Mouse (Mus musculus) ES-E14 (cell line): ENCODE results near the gene Bace1. TPM values are rescaled to one million over a fixed set of nuclear protein-coding genes. Genes with fewer than 3 reads are reported as not detected.

Experiments
- DNase-seq: peaks from one replicate; pipeline ENCODE4 v3.0.0-alpha.2; 2013; ENCODE audit warnings: low read depth, low spot score
- H3K27ac ChIP-seq: 2 replicates; pipeline ENCODE4 v1.5.1; 2012; ENCODE audit warnings: low read depth, mild to moderate bottlenecking, low read length, moderate library complexity, mixed read lengths; ENCODE audit not compliant: poor library complexity, insufficient read depth, severe bottlenecking
- H3K36me3 ChIP-seq: 2 replicates; pipeline ENCODE4 v1.6.1; 2012; ENCODE audit warnings: mild to moderate bottlenecking, low read length, moderate library complexity, mixed read lengths; ENCODE audit not compliant: control insufficient read depth, poor library complexity, insufficient read depth, severe bottlenecking
- H3K4me1 ChIP-seq, 2 experiments: fragments of 150-350 bp in 1 of 2; sonication (generic) in 1 of 2; 2 replicates each; pipeline ENCODE4 v1.6.1; 2012; ENCODE audit warnings: low read length in 2 of 2, mild to moderate bottlenecking in 1 of 2, mixed read lengths in 1 of 2; ENCODE audit not compliant: control insufficient read depth in 2 of 2, insufficient read depth in 2 of 2, poor library complexity in 1 of 2
- H3K4me3 ChIP-seq, 2 experiments: fragments of 150-350 bp in 1 of 2; sonication (generic) in 1 of 2; 2 replicates each; pipeline ENCODE4 v1.5.1; 2012; ENCODE audit warnings: low read length in 2 of 2, low read depth in 1 of 2, mild to moderate bottlenecking in 1 of 2, mixed read lengths in 1 of 2; ENCODE audit not compliant: insufficient read depth in 1 of 2, poor library complexity in 1 of 2, severe bottlenecking in 1 of 2
- H3K9ac ChIP-seq: 2 replicates; pipeline ENCODE4 v1.6.1; 2012; ENCODE audit warnings: low read depth, mild to moderate bottlenecking, low read length, mixed read lengths; ENCODE audit not compliant: poor library complexity, insufficient read depth, severe bottlenecking
- H3K9me3 ChIP-seq: fragments of 150-350 bp; sonication (generic); 2 replicates; pipeline ENCODE4 v1.6.1; 2012; ENCODE audit warnings: low read depth, mild to moderate bottlenecking, low read length; ENCODE audit not compliant: control insufficient read depth, insufficient read depth
- CHD2 ChIP-seq: IDR thresholded peaks from 2 replicates; pipeline ENCODE4 v1.6.1; 2014; ENCODE audit warnings: mild to moderate bottlenecking, low read depth, low read length, inconsistent platforms
- HCFC1 ChIP-seq: IDR thresholded peaks from 2 replicates; pipeline ENCODE4 v1.6.1; 2012; ENCODE audit warnings: low read length, inconsistent platforms, borderline replicate concordance; ENCODE audit not compliant: insufficient read depth
- MAFK ChIP-seq: IDR thresholded peaks from 2 replicates; pipeline ENCODE4 v1.6.1; 2014; ENCODE audit warnings: mild to moderate bottlenecking, low read depth, low read length, inconsistent platforms; ENCODE audit not compliant: insufficient read depth
- ZC3H11A ChIP-seq: IDR thresholded peaks from 2 replicates; pipeline ENCODE4 v1.6.1; 2012; ENCODE audit warnings: low read depth, mild to moderate bottlenecking, inconsistent platforms, low read length, borderline replicate concordance
- ZNF384 ChIP-seq: IDR thresholded peaks from 2 replicates; pipeline ENCODE4 v1.6.1; 2012; ENCODE audit warnings: low read depth, low read length, inconsistent platforms
- in situ Hi-C, 2 experiments: fragments of 600-800 bp; cut with MboI; formaldehyde crosslinking; loops; one replicate each; pipeline ENCODE4 v1.15.1; 2025; ENCODE audit warnings: low sequenced_read_pairs in 2 of 2, inconsistent platforms in 1 of 2; ENCODE audit not compliant: unreplicated experiment in 2 of 2
- total RNA-seq: library from RNA; depleted of rRNA; stranded (reverse); fragments of 300-350 nt; gene quantifications from 2 replicates; pipeline ENCODE4 v1.2.3, GENCODE M21; 2012; rRNA removed

Gene Bace1
- 13.7 and 18.3 TPM in 2 replicates for total RNA-seq

GRCm38 (mm10) chr9:45838434-45839138 lies at the start of gene Bace1:
Bace1 (plus strand) TSS chr9:45838580.
- H3K36me3 ChIP-seq: no peaks in the 10 kb centered on the region
- H3K9me3 ChIP-seq: no peaks in the 10 kb centered on the region
- peak within 1 kb of the TSS; percentile 71 for H3K9ac ChIP-seq
- peak within 1 kb of the TSS; percentile 76 to 80 for H3K4me3 ChIP-seq
- no peak for DNase-seq
- TF ChIP-seq CHD2 (no peak), MAFK (no peak), HCFC1 (peak; percentile 90)
- no peak within 1 kb of the TSS for H3K27ac ChIP-seq
- H3K4me1 ChIP-seq: peaks cover 12 to 33% of the 10 kb centered on the region in 2 experiments; a peak in 3 of 4 replicates
- in situ Hi-C loops: no loop called here

- H3K4me3 ChIP-seq: no peak overlapping the region
- H3K27ac ChIP-seq: no peak overlapping the region
- H3K9me3 ChIP-seq: no peaks in the 10 kb centered on the region
- TF ChIP-seq MAFK (no peak), CHD2 (no peak), ZNF384 (no peak)
- 0 out of 2 replicates have a peak, but pooled peaks cover 2% of the 10 kb centered on the region for H3K36me3 ChIP-seq
- in situ Hi-C loops: no loop called here
- no peak for DNase-seq
- no peaks in the 10 kb centered on the region for H3K4me1 ChIP-seq
- no peak overlapping the region for H3K9ac ChIP-seq
Measured at GRCm38 (mm10) chr9:45791456-45792142, 46.8 kb upstream of the Bace1 start.

GRCm38 (mm10) chr9:45792235-45792634 lies 46.1 kb upstream of the Bace1 start:
- no peak overlapping the region for H3K27ac ChIP-seq
- in situ Hi-C loops: no loop called here
- H3K36me3 ChIP-seq: 0 out of 2 replicates have a peak, but pooled peaks cover 2% of the 10 kb centered on the region
- H3K9me3 ChIP-seq: no peaks in the 10 kb centered on the region
- no peak overlapping the region for H3K4me3 ChIP-seq
- no peak for DNase-seq
- H3K9ac ChIP-seq: no peak overlapping the region
- TF ChIP-seq HCFC1: no peak
- TF ChIP-seq CHD2: no peak
- no peak for TF ChIP-seq ZNF384
- TF ChIP-seq ZC3H11A: no peak
- TF ChIP-seq MAFK: no peak
- no peaks in the 10 kb centered on the region for H3K4me1 ChIP-seq

- Histone ChIP-seq H3K9ac (no peak overlapping the region), H3K36me3 (0 out of 2 replicates have a peak, but pooled peaks cover 2% of the 10 kb centered on the region), H3K27ac (no peak overlapping the region), H3K9me3 (no peaks in the 10 kb centered on the region), H3K4me3 (no peak overlapping the region), H3K4me1 (0 out of 4 replicates have a peak, but pooled peaks cover 0 to 4% of the 10 kb centered on the region in 2 experiments)
- no peak for TF ChIP-seq CHD2
- no peak for TF ChIP-seq ZC3H11A
- TF ChIP-seq ZNF384: no peak
- TF ChIP-seq MAFK: no peak
- TF ChIP-seq HCFC1: no peak
- no peak for DNase-seq
- in situ Hi-C loops: no loop called here
Measured at GRCm38 (mm10) chr9:45793697-45794096, 44.7 kb upstream of the Bace1 start.
